Mouse (Mus musculus) ovary, adult 2 months (tissue): ENCODE data around the gene Gpr176. TPM values are rescaled to one million over a fixed set of nuclear protein-coding genes. Genes with fewer than 3 reads are reported as not detected.

Experiments
- polyA plus RNA-seq: library from polyadenylated mRNA; depleted of rRNA; stranded (reverse); fragments of >200 nt; gene quantifications from 2 replicates; pipeline ENCODE4 v1.2.3, GENCODE M21; 2012; rRNA removed

Gene Gpr176
- 0.68 and 0.73 TPM in 2 replicates for polyA plus RNA-seq

DNA sequence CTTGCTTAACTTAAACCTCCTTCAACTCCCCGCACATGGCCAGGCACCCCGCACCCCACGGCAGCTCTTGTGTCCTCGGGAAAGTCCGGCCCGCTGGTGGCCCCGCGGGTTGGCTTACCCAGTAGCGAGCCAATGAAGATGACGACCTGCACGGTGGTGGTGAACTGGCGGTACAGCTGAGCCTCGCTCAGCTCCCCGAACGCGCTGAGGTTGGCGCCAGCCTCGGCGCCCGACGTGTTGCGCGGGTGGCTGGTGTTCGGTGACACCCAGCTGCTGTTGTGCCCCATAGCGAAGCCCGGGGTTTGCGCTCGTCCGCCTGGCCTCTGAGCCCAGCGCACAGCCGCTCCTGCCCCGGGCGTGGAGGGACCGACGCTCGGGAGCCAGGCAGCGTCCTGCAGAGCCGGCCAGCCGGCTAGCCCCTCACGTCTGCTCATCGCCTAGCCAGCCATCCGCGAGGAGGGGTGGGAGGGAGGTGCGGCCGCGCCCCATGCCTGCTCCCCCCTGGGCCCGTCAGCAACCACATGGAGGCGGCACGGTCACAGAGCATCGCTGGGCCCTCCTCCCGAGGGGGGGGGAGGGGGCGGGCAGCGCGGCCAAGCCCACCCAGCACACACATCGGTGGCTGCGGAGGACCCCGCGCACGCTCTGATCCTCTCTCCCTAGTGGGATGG is at the start of gene Gpr176:
Gpr176 (minus strand) TSS at position 519 of the 671 bp plus-strand sequence.

DNA sequence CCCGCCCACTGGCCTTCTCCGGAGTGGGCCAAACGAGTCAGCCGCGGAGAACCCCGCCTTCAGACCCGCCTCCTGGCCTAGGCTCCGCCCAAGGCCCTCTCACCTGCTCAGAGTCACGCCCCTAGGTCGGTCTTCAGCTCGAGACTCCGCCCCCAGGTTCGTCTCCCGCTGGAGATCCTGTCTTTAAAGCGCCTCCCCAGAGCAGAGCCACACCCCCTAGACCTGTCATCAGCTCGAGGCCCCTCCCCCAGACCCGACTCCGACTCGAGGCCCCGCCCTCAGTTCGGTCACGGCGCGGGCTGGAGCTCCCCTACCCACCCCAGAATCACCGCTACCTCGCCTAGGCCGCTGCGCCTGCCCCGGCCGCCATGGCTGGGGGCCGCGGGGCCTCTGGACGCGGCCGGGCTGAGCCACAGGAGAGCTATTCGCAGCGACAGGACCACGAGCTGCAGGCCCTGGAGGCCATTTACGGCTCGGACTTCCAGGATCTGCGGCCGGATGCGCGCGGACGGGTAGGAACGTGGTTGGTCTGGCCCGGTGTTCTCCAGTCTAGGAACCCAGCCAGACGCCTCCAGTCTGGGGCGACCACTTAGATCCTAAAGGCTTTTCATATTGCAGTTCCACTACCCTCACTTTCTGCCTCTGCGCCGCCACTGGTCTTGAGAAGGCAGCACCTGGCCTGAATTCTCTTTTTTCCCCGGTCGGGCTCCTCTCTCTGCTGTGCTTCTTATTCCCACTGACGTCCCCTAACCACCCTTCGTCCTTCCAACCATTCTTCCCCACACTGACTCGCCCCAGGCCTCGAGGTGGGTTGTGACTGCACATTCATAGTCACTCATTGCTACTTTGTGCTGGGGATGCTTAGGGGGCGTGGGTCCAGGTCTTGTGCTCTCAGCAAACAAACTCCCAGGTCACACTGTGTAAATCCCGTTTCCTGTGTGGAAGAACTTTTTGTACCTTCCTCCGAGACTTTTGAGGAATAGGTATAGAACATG is 15.4 kb upstream of the Gpr176 start, which contains the start of gene Eif2ak4:
Eif2ak4 (plus strand) TSS at position 278 of the 995 bp plus-strand sequence.

GRCm38 (mm10) chr2:118256621-118257053 is 116.6 kb downstream of the Gpr176 start, which contains the start of gene Fsip1:
TSS of gene Fsip1 (minus strand) at chr2:118256966.

Other genes starting within 250 kb of the Gpr176 start
- 0.20 and 0.22 TPM in 2 replicates for gene Fsip1, start 116.5 kb downstream of the Gpr176 start, polyA plus RNA-seq
- 18.4 and 20.2 TPM in 2 replicates for gene Eif2ak4, start 15.2 kb upstream of the Gpr176 start, polyA plus RNA-seq
- 40.1 and 44.7 TPM in 2 replicates for gene Srp14, start 106.3 kb upstream of the Gpr176 start, polyA plus RNA-seq
- 32.2 and 42.6 TPM in 2 replicates for gene Bmf, start 176.3 kb upstream of the Gpr176 start, polyA plus RNA-seq
- 8.1 and 11.8 TPM in 2 replicates for gene Bub1b, start 224.8 kb upstream of the Gpr176 start, polyA plus RNA-seq